Mouse (Mus musculus): ENCODE measurements around the gene Rfwd3.
"Not testable (repeated sequence)": the region's sequence is repeated elsewhere in the genome, so short reads cannot be mapped to it uniquely, and the experiment has no call there.

Gene Rfwd3

GRCm38 (mm10) chr8:111285603-111286002 lies 14.4 kb downstream of the Rfwd3 start:
- DNase-seq (ENCODE audit: low spot score), result no peak

- DNase-seq (ENCODE audit: low spot score), result no peak
These were observed 17.9 kb downstream of the Rfwd3 start for GRCm38 (mm10) chr8:111282093-111282492.

GRCm38 (mm10) chr8:111268277-111268676 lies 31.7 kb downstream of the Rfwd3 start:
- no peak for DNase-seq (ENCODE audit: low spot score)

DNA sequence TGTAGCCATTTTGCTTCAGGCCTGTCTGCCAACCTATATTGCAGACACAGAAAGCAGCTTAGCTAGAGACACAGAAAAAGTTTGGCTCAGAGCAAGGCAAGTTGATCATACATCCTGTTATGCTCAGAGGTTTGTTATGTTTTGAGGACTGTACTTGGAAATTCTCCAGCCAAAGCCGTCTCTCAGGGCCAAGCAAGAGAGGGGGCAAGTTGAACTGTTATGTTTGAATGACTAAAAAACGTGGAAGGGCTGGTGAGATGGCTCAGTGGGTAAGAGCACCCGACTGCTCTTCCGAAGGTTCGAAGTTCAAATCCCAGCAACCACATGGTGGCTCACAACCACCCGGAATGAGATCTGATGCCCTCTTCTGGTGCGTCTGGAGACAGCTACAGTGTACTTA lies 33.9 kb downstream of the Rfwd3 start:
- not testable (repeated sequence) for DNase-seq (ENCODE audit: low spot score)

DNA sequence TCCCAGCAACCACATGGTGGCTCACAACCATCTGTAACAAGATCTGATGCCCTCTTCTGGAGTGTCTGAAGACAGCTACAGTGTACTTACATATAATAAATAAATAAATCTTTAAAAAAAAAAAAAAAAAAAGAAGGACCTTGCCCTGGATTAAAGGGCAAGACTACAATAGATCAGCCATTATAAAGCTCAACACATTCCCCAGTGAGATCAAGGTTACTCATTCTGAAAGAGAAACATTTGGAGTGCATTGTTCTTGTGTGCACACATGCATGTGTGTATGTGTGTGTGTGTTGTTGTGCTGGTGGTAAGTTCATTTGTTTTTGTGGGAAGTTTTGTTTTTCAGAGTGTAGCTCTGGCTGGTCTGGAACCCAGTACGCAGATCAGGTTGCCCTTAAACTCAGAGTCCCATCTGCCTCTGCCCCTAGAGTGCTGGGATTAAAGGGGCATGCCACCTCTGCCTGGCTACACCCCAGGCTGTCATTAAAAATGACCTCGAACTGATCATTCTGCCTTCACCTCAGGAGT lies 35.3 kb downstream of the Rfwd3 start:
- no peak for DNase-seq (ENCODE audit: low spot score)

- DNase-seq (ENCODE audit: low spot score), result no peak
These were observed 38.0 kb downstream of the Rfwd3 start for GRCm38 (mm10) chr8:111261981-111262381.

DNA sequence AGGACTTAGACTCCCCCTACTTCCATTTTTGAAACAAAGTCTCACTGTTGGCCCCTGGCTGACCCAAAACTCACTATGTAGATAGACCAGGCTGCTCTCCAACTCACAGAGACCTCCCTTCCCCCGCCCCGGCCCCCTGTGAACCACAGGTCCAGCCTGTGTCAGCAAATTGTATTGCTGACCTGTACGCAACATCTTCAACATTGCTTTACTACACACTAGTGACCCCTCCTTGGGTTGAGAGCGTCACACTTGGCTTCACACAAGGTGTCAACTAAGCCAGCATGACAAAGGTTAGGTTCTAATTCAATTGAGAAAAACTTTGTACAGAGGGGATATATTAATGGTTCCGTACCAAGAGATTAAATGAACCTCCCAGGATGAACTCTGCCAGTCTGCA lies 39.8 kb downstream of the Rfwd3 start:
- no peak for DNase-seq (ENCODE audit: low spot score)

- DNase-seq (ENCODE audit: low spot score), result no peak
These were observed 40.6 kb downstream of the Rfwd3 start for GRCm38 (mm10) chr8:111259408-111259741.

- DNase-seq (ENCODE audit: low spot score), result peak; percentile 81
These were observed 41.2 kb downstream of the Rfwd3 start, which contains the start of gene Glg1 for GRCm38 (mm10) chr8:111258631-111259407. Gene Glg1, minus strand, starts transcription at chr8:111259216.

- DNase-seq (ENCODE audit: low spot score), result no peak
These were observed 41.9 kb downstream of the Rfwd3 start for GRCm38 (mm10) chr8:111258010-111258630.

GRCm38 (mm10) chr8:111252487-111253112 lies 47.4 kb downstream of the Rfwd3 start:
- DNase-seq (ENCODE audit: low spot score), result no peak

DNA sequence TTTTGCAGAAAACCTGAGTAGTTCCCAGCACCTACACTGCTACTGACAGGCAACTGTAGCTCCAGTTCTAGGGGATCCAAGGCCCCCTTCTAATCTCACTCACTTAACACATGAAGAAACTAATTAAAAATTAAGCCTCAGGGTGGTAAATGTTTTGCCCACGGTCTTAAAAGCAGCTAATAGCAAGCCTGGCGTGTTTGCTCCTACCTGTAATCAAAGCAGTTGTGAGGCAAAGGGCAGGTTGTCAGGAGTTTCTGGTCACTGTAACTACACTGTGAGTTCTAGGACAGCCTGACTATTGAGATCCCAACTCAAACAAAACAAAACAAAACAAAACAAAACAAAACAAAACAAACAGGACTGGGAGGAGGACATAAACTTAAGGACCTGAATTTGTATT lies 49.9 kb downstream of the Rfwd3 start:
- no peak for DNase-seq (ENCODE audit: low spot score)

- no peak for DNase-seq (ENCODE audit: low spot score)
These were observed 51.9 kb downstream of the Rfwd3 start for GRCm38 (mm10) chr8:111248136-111248535.

- DNase-seq (ENCODE audit: low spot score), result not testable (repeated sequence)
These were observed 53.2 kb downstream of the Rfwd3 start for GRCm38 (mm10) chr8:111246864-111247263.

- DNase-seq (ENCODE audit: low spot score), result no peak
These were observed 53.7 kb downstream of the Rfwd3 start for GRCm38 (mm10) chr8:111246287-111246830.

DNA sequence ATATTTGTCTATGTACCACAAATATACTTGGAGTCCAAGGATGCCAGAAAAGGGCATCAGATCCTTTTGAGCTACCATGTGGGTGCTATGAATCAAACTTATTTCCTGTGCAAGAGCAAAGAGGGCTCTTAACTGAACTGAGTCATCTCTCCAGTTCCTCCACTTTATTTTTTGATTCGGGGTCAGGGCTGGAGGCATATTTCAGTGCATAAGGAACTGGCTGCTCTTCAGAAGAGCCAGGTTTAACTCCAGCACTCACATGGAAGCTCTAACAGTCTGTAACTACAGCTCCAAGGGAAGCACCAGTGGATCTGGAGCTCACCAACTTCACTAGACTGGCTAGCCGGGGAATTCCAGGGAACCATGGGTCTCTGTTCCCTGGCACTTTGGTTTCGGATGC lies 62.7 kb downstream of the Rfwd3 start:
- DNase-seq (ENCODE audit: low spot score), result no peak

DNA sequence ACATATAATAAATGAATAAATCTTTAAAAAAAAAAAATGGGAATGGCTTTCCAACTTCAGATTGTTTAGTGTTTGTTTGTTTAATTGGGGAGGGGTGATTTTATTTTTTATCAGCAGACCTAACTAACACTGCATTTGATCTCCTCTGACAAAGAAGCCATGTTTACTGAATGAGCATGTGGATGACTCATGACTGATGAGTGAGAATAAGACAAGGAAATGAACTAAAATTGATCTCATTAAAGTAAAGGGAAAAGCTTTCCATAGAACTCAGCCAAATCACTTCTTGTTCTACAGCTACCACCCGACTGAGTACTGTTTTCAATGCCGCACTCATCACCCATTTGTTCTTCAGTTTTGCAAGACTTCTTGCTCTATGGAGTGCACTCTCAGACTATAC lies 66.3 kb downstream of the Rfwd3 start:
- DNase-seq (ENCODE audit: low spot score), result no peak

DNA sequence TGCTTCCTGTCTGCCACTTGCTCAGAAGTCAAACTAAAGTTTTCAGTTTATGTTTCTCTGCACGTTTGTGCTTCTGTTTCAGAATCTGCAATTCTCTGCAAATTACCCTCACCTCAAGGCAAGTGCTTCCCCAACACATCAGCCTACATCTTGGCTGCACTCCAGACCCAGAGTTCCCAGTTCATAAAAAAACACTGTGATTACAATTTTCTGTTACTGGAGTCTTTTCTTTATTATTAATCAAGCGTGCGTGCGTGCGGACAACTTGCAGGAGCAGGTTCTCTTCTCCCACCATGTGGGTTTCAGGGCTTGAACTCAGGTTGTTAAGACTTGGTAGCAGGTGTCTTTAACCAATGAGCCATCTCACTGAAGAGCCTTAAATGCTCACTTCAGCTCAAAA lies 75.9 kb downstream of the Rfwd3 start:
- DNase-seq (ENCODE audit: low spot score), result no peak
